Mouse (Mus musculus) spleen, adult 2 months (tissue): ENCODE results near the gene Sh3d21. TPM values are rescaled to one million over a fixed set of nuclear protein-coding genes. Genes with fewer than 3 reads are reported as not detected.

Experiments
- DNase-seq, 2 experiments: peaks; one replicate each; pipeline versions ENCODE4 v3.0.0 to v3.0.0-alpha.2; 2012 to 2021; ENCODE audit warnings: low spot score in 2 of 2, low read depth in 1 of 2
- H3K27ac ChIP-seq: fragments of 200-500 bp; 2 replicates; pipeline ENCODE4 v1.5.1; 2012; ENCODE audit warnings: low read length, inconsistent platforms; ENCODE audit not compliant: insufficient read depth
- H3K27me3 ChIP-seq: fragments of 200-500 bp; 2 replicates; pipeline ENCODE4 v1.6.1; 2012; ENCODE audit warnings: mild to moderate bottlenecking, moderate library complexity, low read length, inconsistent platforms; ENCODE audit not compliant: control insufficient read depth, insufficient read depth
- H3K36me3 ChIP-seq: fragments of 200-500 bp; 2 replicates; pipeline ENCODE4 v1.6.1; 2012; ENCODE audit warnings: mild to moderate bottlenecking, low read length, inconsistent platforms; ENCODE audit not compliant: control insufficient read depth, insufficient read depth
- H3K4me1 ChIP-seq: fragments of 200-500 bp; 2 replicates; pipeline ENCODE4 v1.6.1; 2011; ENCODE audit warnings: inconsistent platforms; ENCODE audit not compliant: control insufficient read depth, insufficient read depth, insufficient read length
- H3K4me3 ChIP-seq: fragments of 200-500 bp; 2 replicates; pipeline ENCODE4 v1.5.1; 2011; ENCODE audit warnings: mild to moderate bottlenecking, inconsistent platforms; ENCODE audit not compliant: insufficient read depth, insufficient read length; ENCODE audit errors: extremely low read depth
- CTCF ChIP-seq: fragments of 200-500 bp; IDR thresholded peaks from 2 replicates; pipeline ENCODE4 v1.5.1; 2011; ENCODE audit warnings: mild to moderate bottlenecking, inconsistent platforms; ENCODE audit not compliant: insufficient read depth, insufficient read length, insufficient replicate concordance; ENCODE audit errors: extremely low read depth
- POLR2A ChIP-seq: fragments of 200-500 bp; IDR thresholded peaks from 2 replicates; pipeline ENCODE4 v1.6.1; 2011; ENCODE audit warnings: low read depth, low read length, inconsistent platforms
- WGBS: fragments of 180-500 bp; shearing (Covaris S2); methylation state at CpG from one replicate; pipeline ENCODE4 v1.1.7; 2018; 5-methylcytosine and 5-hydroxymethylcytosine counted together
- polyA plus RNA-seq: library from polyadenylated mRNA; depleted of rRNA; stranded (reverse); fragments of >200 nt; gene quantifications from 2 replicates; pipeline ENCODE4 v1.2.3, GENCODE M21; 2012

Gene Sh3d21
- polyA plus RNA-seq, 1 experiment, result 0.54 TPM

GRCm38 (mm10) chr4:126120052-126120451, 43.2 kb downstream of the Sh3d21 start:
- no peak for DNase-seq
- Histone ChIP-seq H3K27ac (no peak overlapping the region), H3K27me3 (no peaks in the 10 kb centered on the region), H3K36me3 (peaks cover 10% of the 10 kb centered on the region), H3K4me3 (no peak overlapping the region), H3K4me1 (no peaks in the 10 kb centered on the region)
- TF ChIP-seq CTCF, result no peak
- no peak for TF ChIP-seq POLR2A
- 85% methylated on average over 5 of the region's 5 CpGs for WGBS

- 83% methylated on average over 1 of the region's 1 CpGs for WGBS
- Histone ChIP-seq H3K4me3 (no peak overlapping the region), H3K27me3 (no peaks in the 10 kb centered on the region), H3K27ac (no peak overlapping the region), H3K4me1 (no peaks in the 10 kb centered on the region), H3K36me3 (peaks cover 2% of the 10 kb centered on the region; the same call in 1 of the 2 replicates)
- no peak for DNase-seq
- no peak for TF ChIP-seq CTCF
- TF ChIP-seq POLR2A, result no peak
Observed at GRCm38 (mm10) chr4:126119051-126119450, 44.2 kb downstream of the Sh3d21 start.

- 89% methylated on average over 4 of the region's 4 CpGs for WGBS
- Histone ChIP-seq H3K4me3 (no peak overlapping the region), H3K27me3 (no peaks in the 10 kb centered on the region), H3K27ac (no peak overlapping the region), H3K4me1 (no peaks in the 10 kb centered on the region), H3K36me3 (0 out of 2 replicates have a peak, but pooled peaks cover under 1% of the 10 kb centered on the region)
- DNase-seq, result no peak
- TF ChIP-seq POLR2A, result no peak
- no peak for TF ChIP-seq CTCF
Observed at GRCm38 (mm10) chr4:126118651-126119050, 44.6 kb downstream of the Sh3d21 start.

- Histone ChIP-seq H3K36me3 (no peaks in the 10 kb centered on the region), H3K4me3 (no peak overlapping the region), H3K27ac (no peak overlapping the region), H3K4me1 (0 out of 2 replicates have a peak, but pooled peaks cover 1% of the 10 kb centered on the region), H3K27me3 (no peaks in the 10 kb centered on the region)
- DNase-seq, result no peak
- 90% methylated on average over 8 of the region's 8 CpGs for WGBS
- no peak for TF ChIP-seq CTCF
- TF ChIP-seq POLR2A, result no peak
Observed at GRCm38 (mm10) chr4:126117116-126117515, 46.2 kb downstream of the Sh3d21 start.

GRCm38 (mm10) chr4:126115871-126116521, 47.3 kb downstream of the Sh3d21 start:
- Histone ChIP-seq H3K27ac (no peak overlapping the region), H3K4me3 (no peak overlapping the region), H3K36me3 (no peaks in the 10 kb centered on the region), H3K27me3 (no peaks in the 10 kb centered on the region), H3K4me1 (peaks cover 8% of the 10 kb centered on the region; the same call in 1 of the 2 replicates)
- DNase-seq, result no peak
- TF ChIP-seq CTCF (no peak), POLR2A (no peak)
- WGBS, result 80% methylated on average over 6 of the region's 6 CpGs

GRCm38 (mm10) chr4:126115411-126115810, 47.9 kb downstream of the Sh3d21 start:
- TF ChIP-seq CTCF, result no peak
- no peak for TF ChIP-seq POLR2A
- DNase-seq, result no peak
- Histone ChIP-seq H3K36me3 (no peaks in the 10 kb centered on the region), H3K27me3 (no peaks in the 10 kb centered on the region), H3K4me1 (peaks cover 9% of the 10 kb centered on the region; the same call in 1 of the 2 replicates), H3K4me3 (no peak overlapping the region), H3K27ac (no peak overlapping the region)
- WGBS, result 92% methylated on average over 9 of the region's 9 CpGs

- Histone ChIP-seq H3K27ac (no peak overlapping the region), H3K4me1 (peaks cover 19% of the 10 kb centered on the region; the same call in 1 of the 2 replicates), H3K36me3 (no peaks in the 10 kb centered on the region), H3K27me3 (no peaks in the 10 kb centered on the region), H3K4me3 (no peak overlapping the region)
- 19% methylated on average over 6 of the region's 6 CpGs for WGBS
- DNase-seq, result peak; percentile 42 to 51
- TF ChIP-seq POLR2A (no peak), CTCF (peak; percentile 71; the same call in 1 of the 2 replicates)
Observed at GRCm38 (mm10) chr4:126113943-126114342, 49.3 kb downstream of the Sh3d21 start.
